Mouse (Mus musculus): Measurements from ENCODE around the gene Tmem198.

GRCm38 (mm10) chr1:75444208-75444607 lies 35.1 kb upstream of the Tmem198 start:
- TF ChIP-seq EP300 (IDR thresholded peaks at IDR 0.05; ENCODE audit: low read depth) (no peak), CTCF (IDR thresholded peaks at IDR 0.05; ENCODE audit: low read depth) (no peak)
